Mouse (Mus musculus): ENCODE measurements around the gene Spaca4. TPM values are rescaled to one million over a fixed set of nuclear protein-coding genes. Genes with fewer than 3 reads are reported as not detected.

Gene Spaca4
- polyA plus RNA-seq, 1 experiment from 2014 or later, result not detected

DNA sequence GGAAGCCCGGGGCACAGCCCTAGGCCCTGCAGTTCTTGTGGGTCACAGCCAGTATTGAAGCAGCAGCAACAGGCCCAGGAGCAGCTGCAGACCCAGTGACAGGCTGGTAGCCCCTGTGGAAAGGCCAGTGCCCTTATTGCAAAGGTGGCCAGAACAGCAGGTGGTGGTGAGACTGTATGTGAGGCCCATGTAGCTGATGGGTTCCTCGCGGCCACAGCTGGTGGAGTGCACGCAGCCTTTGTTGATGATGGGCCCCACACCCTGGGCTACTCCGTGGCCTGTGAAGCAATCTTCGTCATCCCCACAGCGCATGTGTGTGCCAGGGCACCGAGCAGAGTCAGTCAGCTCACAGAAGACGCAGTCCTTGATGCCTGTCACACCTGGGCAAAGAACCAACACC lies 462 bp downstream of the Spaca4 start:
- no peak overlapping the region for H3K4me2 ChIP-seq (replicated peaks)
- WGBS, result 89% methylated on average over 9 of the region's 9 CpGs

DNA sequence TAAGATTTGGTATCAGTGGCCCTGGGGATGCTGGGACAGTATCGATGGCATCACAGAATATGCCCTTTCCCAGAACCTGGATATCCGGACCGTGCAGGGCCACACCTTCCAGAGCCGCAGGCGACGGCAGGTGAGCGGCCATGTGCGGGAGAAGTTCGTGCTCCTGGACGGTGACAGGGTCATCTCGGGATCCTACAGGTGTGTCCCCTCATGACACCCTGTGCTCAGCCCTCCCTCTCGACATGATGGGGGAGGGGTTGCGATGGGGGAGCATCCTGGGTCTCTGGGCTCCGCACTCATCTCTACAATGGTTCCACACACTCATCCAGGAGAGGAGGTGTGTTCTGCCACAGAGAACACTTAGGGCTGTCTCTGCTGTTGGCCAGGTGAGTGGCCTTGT lies 1.8 kb downstream of the Spaca4 start:
- H3K4me1 ChIP-seq, result peaks cover 21% of the 10 kb centered on the region
- ATAC-seq (ENCODE audit: low FRiP score), result no peak
- H3K4me3 ChIP-seq, result no peak overlapping the region
- peaks cover 83% of the 10 kb centered on the region for H3K36me3 ChIP-seq
- H3K27me3 ChIP-seq, result no peaks in the 10 kb centered on the region
- no peak overlapping the region for H3K9ac ChIP-seq
- H3K27ac ChIP-seq, result no peak overlapping the region
- no peaks in the 10 kb centered on the region for H3K9me3 ChIP-seq (replicated peaks)
- no peak overlapping the region for H3K4me2 ChIP-seq (replicated peaks)
- WGBS, result 93% methylated on average over 14 of the region's 14 CpGs

More for the DNA sequence above, 462 bp downstream of the Spaca4 start:
- H3K9ac ChIP-seq, result no peak overlapping the region
- no peak overlapping the region for H3K27ac ChIP-seq
- 0 out of 2 replicates have a peak, but pooled peaks cover 8% of the 10 kb centered on the region for H3K4me1 ChIP-seq
- no peak overlapping the region for H3K4me3 ChIP-seq
- no peaks in the 10 kb centered on the region for H3K9me3 ChIP-seq (replicated peaks)
- H3K36me3 ChIP-seq, result peaks cover 76% of the 10 kb centered on the region
- ATAC-seq (ENCODE audit: low FRiP score), result no peak
- H3K27me3 ChIP-seq, result no peaks in the 10 kb centered on the region

DNA sequence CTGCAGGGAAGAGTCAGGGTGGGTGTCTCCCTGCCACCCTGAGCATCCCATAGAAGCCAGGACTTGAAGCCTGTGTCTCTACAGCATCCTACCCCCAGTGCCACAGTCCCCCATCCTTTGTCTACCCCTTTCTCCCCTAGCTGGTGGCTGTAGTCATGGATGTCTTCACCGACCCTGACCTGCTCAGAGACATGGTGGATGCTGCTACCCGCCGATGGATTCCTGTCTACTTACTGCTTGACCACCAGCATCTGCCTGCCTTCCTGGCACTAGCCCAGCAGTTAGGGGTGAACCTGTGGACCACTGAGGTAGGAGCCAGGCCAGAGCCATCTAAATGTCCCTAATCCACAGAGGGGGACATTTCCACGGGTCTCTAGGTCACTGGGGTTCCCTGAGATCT lies 2.3 kb downstream of the Spaca4 start:
- Histone ChIP-seq H3K9ac (no peak overlapping the region), H3K27me3 (no peaks in the 10 kb centered on the region), H3K4me3 (no peak overlapping the region), H3K4me2 (replicated peaks) (no peak overlapping the region), H3K27ac (no peak overlapping the region), H3K9me3 (replicated peaks) (no peaks in the 10 kb centered on the region), H3K36me3 (peaks cover 79% of the 10 kb centered on the region), H3K4me1 (peaks cover 24% of the 10 kb centered on the region)
- no peak for ATAC-seq (ENCODE audit: low FRiP score)
- WGBS, result 89% methylated on average over 4 of the region's 4 CpGs

- Histone ChIP-seq H3K4me3 (no peak overlapping the region), H3K27me3 (no peaks in the 10 kb centered on the region), H3K9me3 (replicated peaks) (no peaks in the 10 kb centered on the region), H3K9ac (peak overlapping the region; percentile 4; the same call in 1 of the 2 replicates), H3K36me3 (peaks cover 79% of the 10 kb centered on the region), H3K27ac (no peak overlapping the region), H3K4me1 (peaks cover 24% of the 10 kb centered on the region), H3K4me2 (replicated peaks) (no peak overlapping the region)
- ATAC-seq (ENCODE audit: low FRiP score), result no peak
- 87% methylated on average over 13 of the region's 13 CpGs for WGBS
These were observed 3.3 kb downstream of the Spaca4 start for GRCm38 (mm10) chr7:45722348-45722713.

DNA sequence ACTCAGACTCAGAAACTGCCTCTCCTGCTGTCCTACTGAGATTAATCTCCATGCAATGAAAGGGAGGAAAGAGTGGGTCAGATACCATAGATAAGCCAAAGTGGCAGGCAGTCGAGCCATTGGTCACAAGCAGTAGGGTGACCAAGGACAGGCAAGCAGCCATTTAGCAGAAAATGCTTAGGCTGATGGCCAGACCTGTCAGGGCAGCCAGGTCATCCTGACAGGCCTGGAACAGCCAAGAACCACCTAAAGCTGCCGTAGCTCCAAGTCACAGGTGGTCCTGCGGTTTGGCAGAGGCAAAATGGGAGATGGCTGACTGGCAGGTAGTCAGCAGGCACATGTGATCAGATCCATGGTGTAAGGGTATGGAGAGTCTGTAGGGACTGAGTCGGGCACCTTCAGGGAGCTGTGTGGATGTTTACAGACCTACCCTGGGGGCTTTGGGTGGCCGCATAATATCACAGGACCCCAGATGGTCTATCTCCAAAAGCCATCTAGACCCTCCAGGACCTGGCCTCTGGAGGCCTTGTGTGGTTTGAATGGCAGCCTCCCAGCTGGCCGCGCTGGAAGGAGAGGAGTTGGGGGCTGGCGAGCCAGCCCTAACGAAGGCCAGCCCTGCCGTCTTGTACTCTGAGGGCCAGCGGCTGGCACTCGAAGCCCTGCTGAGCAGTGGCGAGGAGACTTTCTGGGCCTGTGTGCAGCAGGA lies 3.8 kb downstream of the Spaca4 start:
- Histone ChIP-seq H3K9ac (peak overlapping the region; percentile 4; the same call in 1 of the 2 replicates), H3K4me2 (replicated peaks) (no peak overlapping the region), H3K9me3 (replicated peaks) (no peaks in the 10 kb centered on the region), H3K4me3 (no peak overlapping the region), H3K4me1 (peaks cover 29% of the 10 kb centered on the region), H3K27ac (no peak overlapping the region), H3K36me3 (peaks cover 76% of the 10 kb centered on the region), H3K27me3 (no peaks in the 10 kb centered on the region)
- WGBS, result 61% methylated on average over 13 of the region's 13 CpGs
- no peak for ATAC-seq (ENCODE audit: low FRiP score)

DNA sequence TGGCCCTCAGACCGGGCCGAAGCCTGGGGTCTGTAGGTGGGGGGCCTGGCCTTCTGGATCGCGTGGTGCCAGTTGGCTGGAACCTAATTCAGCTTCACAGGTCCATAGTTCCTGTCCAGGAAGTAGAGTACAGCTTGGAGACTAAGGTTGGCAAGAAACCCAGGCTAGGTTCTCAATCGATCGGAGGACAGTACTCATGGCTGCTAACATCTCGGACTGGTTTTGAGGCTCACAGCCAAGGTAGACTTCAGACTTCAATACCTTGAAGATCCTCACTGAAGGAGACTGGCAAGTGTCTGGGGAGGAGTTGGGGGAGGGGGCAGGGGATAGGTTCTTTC lies 4.4 kb downstream of the Spaca4 start:
- no peak for ATAC-seq (ENCODE audit: low FRiP score)
- Histone ChIP-seq H3K9me3 (replicated peaks) (no peaks in the 10 kb centered on the region), H3K27ac (no peak overlapping the region), H3K4me3 (no peak overlapping the region), H3K36me3 (peaks cover 70% of the 10 kb centered on the region), H3K4me2 (replicated peaks) (no peak overlapping the region), H3K27me3 (no peaks in the 10 kb centered on the region), H3K4me1 (peaks cover 35% of the 10 kb centered on the region), H3K9ac (no peak overlapping the region)
- WGBS, result 85% methylated on average over 7 of the region's 7 CpGs

- H3K9me3 ChIP-seq (replicated peaks), result no peaks in the 10 kb centered on the region
- H3K4me3 ChIP-seq, result no peak within 1 kb of the TSS
- no peaks in the 10 kb centered on the region for H3K27me3 ChIP-seq
- ATAC-seq (ENCODE audit: low FRiP score), result no peak
- peak within 1 kb of the TSS; percentile 4; the same call in 1 of the 2 replicates for H3K9ac ChIP-seq
- peaks cover 64% of the 10 kb centered on the region for H3K36me3 ChIP-seq
- 0 out of 2 replicates have a peak within 1 kb of the TSS, but pooled peaks have one; percentile 89 for H3K4me2 ChIP-seq (replicated peaks)
- no peak within 1 kb of the TSS for H3K27ac ChIP-seq
- 82% methylated on average over 14 of the region's 14 CpGs for WGBS
- H3K4me1 ChIP-seq, result peaks cover 40% of the 10 kb centered on the region
These were observed 5.0 kb downstream of the Spaca4 start, which contains the start of gene Fam83e for GRCm38 (mm10) chr7:45720413-45721233. TSS of gene Fam83e (plus strand) at chr7:45721212.

DNA sequence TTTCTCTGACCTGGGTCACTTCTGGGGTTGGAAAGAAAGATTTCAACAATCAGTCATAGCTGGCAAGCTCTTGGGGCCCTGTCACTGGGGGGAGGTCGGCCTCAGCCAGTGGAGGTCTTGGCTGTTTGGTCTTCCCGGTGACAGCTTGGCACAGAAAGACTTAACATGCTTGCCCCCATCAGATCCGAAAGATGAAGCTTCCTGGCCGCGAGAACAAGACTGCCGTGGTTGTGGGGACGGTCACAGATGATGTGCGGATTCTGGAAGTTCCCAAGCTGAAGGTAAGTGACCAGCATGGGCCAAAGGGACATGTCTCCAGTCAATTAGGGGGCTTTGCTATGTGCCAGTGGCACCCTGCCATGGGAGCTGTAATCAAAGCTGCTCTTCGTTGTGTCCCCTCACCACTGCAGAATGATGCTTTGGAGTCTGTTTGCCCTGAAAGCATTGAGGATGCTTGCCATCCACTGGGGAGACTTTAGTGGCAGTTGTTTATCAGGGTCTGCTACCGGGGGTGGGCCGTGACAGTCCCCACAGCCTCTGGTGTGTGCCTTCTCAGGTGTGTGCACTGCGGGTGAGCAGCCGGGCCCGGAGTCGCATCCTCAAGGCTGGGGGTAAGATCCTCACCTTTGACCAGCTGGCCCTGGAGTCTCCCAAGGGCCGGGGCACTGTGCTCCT lies 5.7 kb downstream of the Spaca4 start:
- Histone ChIP-seq H3K4me2 (replicated peaks) (peak overlapping the region; percentile 89; the same call in 1 of the 2 replicates), H3K27ac (no peak overlapping the region), H3K4me1 (peaks cover 44% of the 10 kb centered on the region), H3K27me3 (no peaks in the 10 kb centered on the region), H3K4me3 (peak overlapping the region; percentile 87; the same call in 1 of the 2 replicates), H3K9ac (peak overlapping the region; percentile 91; the same call in 1 of the 2 replicates), H3K9me3 (replicated peaks) (no peaks in the 10 kb centered on the region), H3K36me3 (peaks cover 56% of the 10 kb centered on the region)
- no peak for ATAC-seq (ENCODE audit: low FRiP score)
- 91% methylated on average over 16 of the region's 16 CpGs for WGBS

DNA sequence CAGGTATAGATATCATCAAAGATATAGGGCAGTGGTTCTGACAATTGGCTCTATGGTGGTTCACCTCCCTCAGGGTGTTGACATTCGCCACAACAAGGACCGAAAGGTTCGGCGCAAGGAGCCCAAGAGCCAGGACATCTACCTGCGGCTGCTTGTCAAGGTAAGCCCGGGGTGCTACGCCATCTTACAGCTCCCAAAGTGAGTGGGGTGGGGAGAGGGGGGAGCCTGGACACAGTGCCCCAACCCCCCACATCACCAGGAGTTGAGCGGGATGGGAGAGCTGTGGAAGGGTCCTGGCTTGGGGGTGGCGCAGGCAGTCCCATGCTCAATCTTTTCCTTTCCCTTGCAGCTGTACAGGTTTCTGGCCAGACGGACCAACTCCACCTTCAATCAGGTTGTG lies 6.4 kb downstream of the Spaca4 start:
- WGBS, result 81% methylated on average over 10 of the region's 10 CpGs
- Histone ChIP-seq H3K4me1 (peaks cover 51% of the 10 kb centered on the region), H3K27me3 (no peaks in the 10 kb centered on the region), H3K36me3 (peaks cover 49% of the 10 kb centered on the region), H3K4me2 (replicated peaks) (peak overlapping the region; percentile 89), H3K27ac (no peak overlapping the region), H3K9me3 (replicated peaks) (no peaks in the 10 kb centered on the region), H3K4me3 (peak overlapping the region; percentile 87), H3K9ac (peak overlapping the region; percentile 91)
- ATAC-seq (ENCODE audit: low FRiP score), result no peak

DNA sequence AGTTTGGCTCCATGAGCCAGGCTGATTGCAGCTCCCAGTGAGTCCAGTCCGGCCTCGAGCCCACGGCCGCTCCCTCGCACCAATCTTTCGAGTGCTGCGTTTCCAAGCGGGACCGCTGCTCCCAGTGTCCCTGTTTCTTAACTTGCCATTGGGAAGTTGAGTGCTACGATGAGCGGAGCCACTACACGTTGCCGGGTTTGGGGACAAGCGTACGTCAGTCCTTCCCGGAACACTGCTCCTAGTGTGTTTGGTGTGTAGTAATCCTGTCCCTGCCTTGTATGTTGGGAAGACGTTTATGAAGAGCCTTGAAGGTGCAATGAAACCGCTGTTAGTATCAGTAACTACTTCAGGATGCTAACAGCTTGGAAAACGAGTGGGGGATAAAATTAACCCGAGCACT lies 7.3 kb downstream of the Spaca4 start:
- ATAC-seq (ENCODE audit: low FRiP score), result no peak
- Histone ChIP-seq H3K27me3 (no peaks in the 10 kb centered on the region), H3K4me1 (peaks cover 55% of the 10 kb centered on the region), H3K9me3 (replicated peaks) (no peaks in the 10 kb centered on the region), H3K4me2 (replicated peaks) (peak overlapping the region; percentile 89), H3K4me3 (peak overlapping the region; percentile 87), H3K27ac (peak overlapping the region; percentile 90), H3K9ac (peak overlapping the region; percentile 91), H3K36me3 (peaks cover 44% of the 10 kb centered on the region)
- WGBS, result under 1% methylated on average over 20 of the region's 20 CpGs

- peak within 1 kb of the TSS; percentile 91 for H3K9ac ChIP-seq
- peaks cover 55% of the 10 kb centered on the region for H3K4me1 ChIP-seq
- peak within 1 kb of the TSS; percentile 93 for H3K4me2 ChIP-seq (replicated peaks)
- peak; percentile 70 for ATAC-seq (ENCODE audit: low FRiP score)
- peak within 1 kb of the TSS; percentile 90 for H3K27ac ChIP-seq
- WGBS, result under 1% methylated on average over 41 of the region's 41 CpGs
- H3K36me3 ChIP-seq, result peaks cover 44% of the 10 kb centered on the region
- no peaks in the 10 kb centered on the region for H3K9me3 ChIP-seq (replicated peaks)
- H3K4me3 ChIP-seq, result peak within 1 kb of the TSS; percentile 87
- no peaks in the 10 kb centered on the region for H3K27me3 ChIP-seq
These were observed 7.7 kb downstream of the Spaca4 start, which contains the start of gene Sphk2 for GRCm38 (mm10) chr7:45717918-45718297. TSS of gene Sphk2 (minus strand) at chr7:45718002.
